Mouse (Mus musculus): ENCODE results near the gene Apln. TPM values are rescaled to one million over a fixed set of nuclear protein-coding genes. Genes with fewer than 3 reads are reported as not detected.

Gene Apln
- polyA plus RNA-seq, 1 experiment: 6.5 TPM

GRCm38 (mm10) chrX:48071961-48072360, 37.3 kb upstream of the Apln start:
- TF ChIP-seq FOSL1 (IDR thresholded peaks at IDR 0.05; ENCODE audit: insufficient read depth, low read length, poor library complexity, severe bottlenecking) (no peak), MAX (IDR thresholded peaks at IDR 0.05) (no peak), CEBPB (IDR thresholded peaks at IDR 0.05; ENCODE audit: low read depth) (no peak), CTCF (IDR thresholded peaks at IDR 0.05; ENCODE audit: control insufficient read depth, insufficient read depth, insufficient read length) (no peak), USF1 (IDR thresholded peaks at IDR 0.05; ENCODE audit: low read depth) (no peak), MYOG (IDR thresholded peaks at IDR 0.05; ENCODE audit: control insufficient read depth, extremely low read depth, insufficient read length) (no peak), MYOD1 (IDR thresholded peaks at IDR 0.05; ENCODE audit: control insufficient read depth, insufficient read length, low read depth) (no peak)
- Histone ChIP-seq H3K27me3 (ENCODE audit: control insufficient read depth, insufficient read depth, insufficient read length) (no peaks in the 10 kb centered on the region), H3K79me3 (ENCODE audit: low read depth) (no peaks in the 10 kb centered on the region), H3ac (ENCODE audit: control insufficient read depth, insufficient read length, low read depth) (no peak overlapping the region), H3K36me3 (ENCODE audit: control insufficient read depth, insufficient read depth) (no peaks in the 10 kb centered on the region), H3K4me3 (ENCODE audit: insufficient read depth, poor library complexity, severe bottlenecking) (no peak overlapping the region), H3K79me2 (ENCODE audit: control insufficient read depth, insufficient read depth) (no peaks in the 10 kb centered on the region)

- no peak for TF ChIP-seq USF1 (IDR thresholded peaks at IDR 0.05; ENCODE audit: low read depth)
- Histone ChIP-seq H3K36me3 (ENCODE audit: control insufficient read depth, insufficient read depth) (no peaks in the 10 kb centered on the region), H3K27me3 (ENCODE audit: control insufficient read depth, insufficient read depth, insufficient read length) (no peaks in the 10 kb centered on the region), H3K79me2 (ENCODE audit: control insufficient read depth, insufficient read depth) (no peaks in the 10 kb centered on the region), H3K79me3 (ENCODE audit: low read depth) (no peaks in the 10 kb centered on the region), H3K4me3 (ENCODE audit: insufficient read depth, poor library complexity, severe bottlenecking) (no peak overlapping the region), H3ac (ENCODE audit: control insufficient read depth, insufficient read length, low read depth) (no peak overlapping the region)
These were observed 32.2 kb upstream of the Apln start for GRCm38 (mm10) chrX:48066891-48067290.

DNA sequence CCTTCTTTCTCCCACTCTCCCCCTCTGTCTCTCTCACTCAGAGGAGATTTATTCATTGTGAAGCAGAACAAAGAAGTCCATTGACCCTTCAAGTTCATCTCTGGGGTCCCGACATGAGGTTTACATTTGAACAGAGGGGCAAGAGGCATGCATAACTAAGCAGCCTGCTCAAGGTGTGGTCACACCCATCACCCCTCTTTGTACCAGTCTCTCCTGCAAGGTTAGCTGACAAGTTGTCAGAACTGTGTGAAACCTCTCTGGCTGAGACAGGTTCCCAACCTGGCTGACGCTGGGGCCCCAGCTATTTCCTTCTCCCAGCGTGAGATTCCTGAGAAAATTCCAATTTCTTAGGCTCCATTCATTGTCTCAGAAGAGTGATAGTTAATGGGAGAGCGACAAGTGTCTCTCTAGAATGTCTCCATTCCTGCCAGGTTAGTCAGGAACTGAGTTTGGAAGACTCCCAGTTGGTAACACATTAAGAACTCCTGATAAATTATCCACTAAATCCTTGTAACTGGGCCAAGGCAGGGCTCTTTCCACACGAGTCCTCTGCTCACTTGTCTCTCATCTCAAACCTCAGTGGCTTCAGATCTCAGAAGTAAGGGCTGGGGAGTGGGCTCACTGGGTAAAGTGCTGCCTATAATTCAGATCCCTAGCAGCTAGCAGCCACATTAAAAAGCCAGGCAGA, 29.7 kb upstream of the Apln start:
- Histone ChIP-seq H3K27me3 (ENCODE audit: control insufficient read depth, insufficient read depth, insufficient read length) (no peaks in the 10 kb centered on the region), H3K79me3 (ENCODE audit: low read depth) (no peaks in the 10 kb centered on the region), H3K79me2 (ENCODE audit: control insufficient read depth, insufficient read depth) (no peaks in the 10 kb centered on the region), H3K36me3 (ENCODE audit: control insufficient read depth, insufficient read depth) (no peaks in the 10 kb centered on the region), H3ac (ENCODE audit: control insufficient read depth, insufficient read length, low read depth) (no peak overlapping the region), H3K4me3 (ENCODE audit: insufficient read depth, poor library complexity, severe bottlenecking) (no peak overlapping the region)
- TF ChIP-seq CEBPB (IDR thresholded peaks at IDR 0.05; ENCODE audit: low read depth) (no peak), MYOD1 (IDR thresholded peaks at IDR 0.05; ENCODE audit: control insufficient read depth, insufficient read length, low read depth) (no peak), MYOG (IDR thresholded peaks at IDR 0.05; ENCODE audit: control insufficient read depth, extremely low read depth, insufficient read length) (no peak), USF1 (IDR thresholded peaks at IDR 0.05; ENCODE audit: low read depth) (no peak), FOSL1 (IDR thresholded peaks at IDR 0.05; ENCODE audit: insufficient read depth, low read length, poor library complexity, severe bottlenecking) (no peak), CTCF (IDR thresholded peaks at IDR 0.05; ENCODE audit: control insufficient read depth, insufficient read depth, insufficient read length) (no peak), MAX (IDR thresholded peaks at IDR 0.05) (no peak)

DNA sequence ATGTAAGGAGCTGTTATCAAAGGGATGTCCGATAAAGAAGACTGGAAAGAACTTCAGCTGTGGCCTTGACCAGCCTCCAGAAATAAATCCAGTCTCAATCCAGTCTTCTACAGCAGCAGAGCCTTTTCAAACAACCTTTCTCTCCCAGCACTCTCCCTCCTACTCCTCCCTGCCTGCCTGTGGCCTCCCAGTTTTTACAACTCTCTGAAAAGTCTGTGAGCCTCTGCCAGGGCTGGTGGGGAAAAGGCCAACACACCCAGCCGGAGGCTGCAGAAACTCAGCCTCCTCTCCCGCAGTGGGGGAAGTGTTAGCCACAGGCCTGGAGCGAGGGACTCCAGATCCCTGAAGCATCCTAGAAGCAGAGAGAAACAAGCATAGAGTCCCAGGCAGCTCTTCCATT, 27.8 kb upstream of the Apln start:
- TF ChIP-seq MAX (IDR thresholded peaks at IDR 0.05) (no peak), CEBPB (IDR thresholded peaks at IDR 0.05; ENCODE audit: low read depth) (no peak), CTCF (IDR thresholded peaks at IDR 0.05; ENCODE audit: control insufficient read depth, insufficient read depth, insufficient read length) (no peak), FOSL1 (IDR thresholded peaks at IDR 0.05; ENCODE audit: insufficient read depth, low read length, poor library complexity, severe bottlenecking) (no peak), MYOG (IDR thresholded peaks at IDR 0.05; ENCODE audit: control insufficient read depth, extremely low read depth, insufficient read length) (no peak), MYOD1 (IDR thresholded peaks at IDR 0.05; ENCODE audit: control insufficient read depth, insufficient read length, low read depth) (no peak), USF1 (IDR thresholded peaks at IDR 0.05; ENCODE audit: low read depth) (no peak)
- Histone ChIP-seq H3ac (ENCODE audit: control insufficient read depth, insufficient read length, low read depth) (no peak overlapping the region), H3K36me3 (ENCODE audit: control insufficient read depth, insufficient read depth) (no peaks in the 10 kb centered on the region), H3K27me3 (ENCODE audit: control insufficient read depth, insufficient read depth, insufficient read length) (no peaks in the 10 kb centered on the region), H3K79me3 (ENCODE audit: low read depth) (no peaks in the 10 kb centered on the region), H3K4me3 (ENCODE audit: insufficient read depth, poor library complexity, severe bottlenecking) (no peak overlapping the region), H3K79me2 (ENCODE audit: control insufficient read depth, insufficient read depth) (no peaks in the 10 kb centered on the region)

DNA sequence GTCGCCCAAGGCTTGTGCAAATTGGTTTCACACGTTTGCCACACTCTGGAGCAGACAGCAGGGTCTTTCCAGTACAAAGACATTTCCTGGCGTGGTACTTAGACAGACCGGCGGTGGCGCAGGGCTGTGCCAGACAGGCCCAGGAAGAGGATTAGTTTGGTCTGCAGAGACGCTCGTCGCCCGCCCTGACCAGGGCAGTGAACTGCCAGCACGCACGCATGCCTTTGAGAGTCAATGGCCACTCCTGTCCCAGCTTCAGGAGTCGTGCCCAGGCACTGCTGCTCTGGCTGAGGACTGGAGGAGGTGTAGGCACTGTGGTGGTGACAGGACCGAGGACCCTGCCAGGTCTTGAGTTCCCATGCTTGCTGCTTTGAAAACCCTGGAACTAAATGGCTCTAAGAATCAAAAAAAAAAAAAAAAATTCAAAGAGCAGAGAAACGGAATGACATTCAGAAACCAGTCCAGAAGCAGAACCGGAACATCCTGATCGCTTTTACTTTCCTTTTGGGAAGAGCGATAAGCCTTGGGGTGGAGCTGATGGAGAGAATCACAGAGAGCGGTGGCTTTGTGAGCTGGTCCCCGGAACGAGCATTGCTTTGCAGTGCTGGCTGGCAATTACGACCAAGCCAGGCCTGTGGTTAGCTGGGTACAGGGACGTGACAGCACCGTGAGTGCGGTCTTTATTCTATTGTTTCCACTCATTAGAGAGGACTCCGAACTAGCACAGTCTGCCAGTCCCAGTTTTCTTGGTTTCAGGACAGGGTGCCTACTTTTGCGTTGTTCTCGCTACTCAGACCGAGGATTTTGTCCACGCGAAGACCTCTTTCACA, 19.7 kb upstream of the Apln start:
- TF ChIP-seq MAX (IDR thresholded peaks at IDR 0.05): no peak
- no peak for TF ChIP-seq CTCF (IDR thresholded peaks at IDR 0.05; ENCODE audit: control insufficient read depth, insufficient read depth, insufficient read length)
- no peak for TF ChIP-seq FOSL1 (IDR thresholded peaks at IDR 0.05; ENCODE audit: insufficient read depth, low read length, poor library complexity, severe bottlenecking)
- TF ChIP-seq CEBPB (IDR thresholded peaks at IDR 0.05; ENCODE audit: low read depth): no peak
- no peak for TF ChIP-seq USF1 (IDR thresholded peaks at IDR 0.05; ENCODE audit: low read depth)
- TF ChIP-seq MYOG (IDR thresholded peaks at IDR 0.05; ENCODE audit: control insufficient read depth, extremely low read depth, insufficient read length): no peak
- no peak for TF ChIP-seq MYOD1 (IDR thresholded peaks at IDR 0.05; ENCODE audit: control insufficient read depth, insufficient read length, low read depth)
- Histone ChIP-seq H3K79me2 (ENCODE audit: control insufficient read depth, insufficient read depth) (no peaks in the 10 kb centered on the region), H3K4me3 (ENCODE audit: insufficient read depth, poor library complexity, severe bottlenecking) (no peak overlapping the region), H3K36me3 (ENCODE audit: control insufficient read depth, insufficient read depth) (no peaks in the 10 kb centered on the region), H3K79me3 (ENCODE audit: low read depth) (no peaks in the 10 kb centered on the region), H3ac (ENCODE audit: control insufficient read depth, insufficient read length, low read depth) (peak overlapping the region; percentile 32), H3K27me3 (ENCODE audit: control insufficient read depth, insufficient read depth, insufficient read length) (no peaks in the 10 kb centered on the region)

All from C2C12 (cell line).